Mouse (Mus musculus): ENCODE results near the gene Gtf3c2.

- TF ChIP-seq CTCF (IDR thresholded peaks at IDR 0.05; ENCODE audit: low read depth) = peak; percentile 54
- TF ChIP-seq EP300 (IDR thresholded peaks at IDR 0.05; ENCODE audit: low read depth) = no peak
Observed at GRCm38 (mm10) chr5:31219070-31219469, 39.1 kb upstream of the Gtf3c2 start.

Measured in liver, postnatal 0 days (tissue).